Mouse (Mus musculus): ENCODE measurements around the gene Cfap61.

DNA sequence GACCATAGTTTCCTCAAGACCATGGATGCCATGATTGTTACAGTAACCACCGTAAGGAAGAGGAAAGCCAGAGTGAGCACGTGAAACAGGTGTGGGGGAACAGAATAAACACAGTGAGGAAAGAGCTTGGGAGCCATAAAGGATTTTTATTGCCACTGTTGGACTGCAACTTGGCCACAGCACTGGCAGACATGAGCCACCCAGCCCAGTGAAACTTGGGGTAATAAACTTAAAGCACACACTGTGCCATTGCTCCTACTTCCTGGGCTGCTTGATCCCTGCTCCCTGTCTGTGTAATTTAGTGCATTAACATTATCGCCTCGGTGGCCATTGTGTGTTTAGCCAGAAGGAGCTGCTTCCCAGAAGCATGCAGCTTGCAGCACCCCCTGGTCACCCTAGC, 122.5 kb downstream of the Cfap61 start:
- TF ChIP-seq CTCF (IDR thresholded peaks at IDR 0.05; ENCODE audit: extremely low read depth, insufficient read depth, low read length) = no peak
- TF ChIP-seq POLR2A (IDR thresholded peaks at IDR 0.05; ENCODE audit: extremely low read depth, insufficient read depth, low read length) = no peak
